ENCODE assay signal across 8 mouse cellular contexts in genomic region chr17:86802351-86802985, GRCm38 (mm10). TPM values are rescaled to one million over a fixed set of nuclear protein-coding genes. Genes with fewer than 3 reads are reported as not detected.
DNase-seq lines count a peak whose midpoint lies in the region; ATAC-seq lines count a peak whose summit lies in the region.
"Had no signal": no experiment of that assay in that cellular context is flagged by ENCODE, and none has a peak within 500 bp of the region (broad histone marks: within the 10 kb centered on the region; RNA-seq: fewer than 3 reads in every experiment).

No protein-coding gene starts in this region.

- WGBS in neural tube, embryonic 13.5 days = 75% methylated on average over 9 of the region's 9 CpGs
- WGBS in neural tube, embryonic 15.5 days = 73% methylated on average over 9 of the region's 9 CpGs

- H3K9ac ChIP-seq in neural tube, embryonic 13.5 days = no peak overlapping the region
- H3K9ac ChIP-seq in neural tube, embryonic 15.5 days (replicated peaks) = no peak overlapping the region
- H3K9ac ChIP-seq: embryonic facial prominence, embryonic 12.5 days had no signal

- no peak overlapping the region for H3K4me2 ChIP-seq in neural tube, embryonic 13.5 days
- H3K4me2 ChIP-seq in neural tube, embryonic 15.5 days = no peak overlapping the region
- H3K4me2 ChIP-seq: embryonic facial prominence, embryonic 12.5 days had no signal

- no peak overlapping the region for H3K4me3 ChIP-seq in neural tube, embryonic 13.5 days
- no peak overlapping the region for H3K4me3 ChIP-seq in neural tube, embryonic 15.5 days (replicated peaks)
- H3K4me3 ChIP-seq: embryonic facial prominence, embryonic 12.5 days had no signal

- H3K27ac ChIP-seq in neural tube, embryonic 13.5 days (replicated peaks) = peak overlapping the region; percentile 46; the same call in 1 of the 2 replicates
- H3K27ac ChIP-seq in neural tube, embryonic 15.5 days (replicated peaks) = no peak overlapping the region

- no peaks in the 10 kb centered on the region for H3K36me3 ChIP-seq in neural tube, embryonic 13.5 days
- no peaks in the 10 kb centered on the region for H3K36me3 ChIP-seq in neural tube, embryonic 15.5 days
- H3K36me3 ChIP-seq: embryonic facial prominence, embryonic 12.5 days had no signal

- H3K9me3 ChIP-seq in neural tube, embryonic 13.5 days = no peaks in the 10 kb centered on the region
- H3K9me3 ChIP-seq in neural tube, embryonic 15.5 days (replicated peaks) = no peaks in the 10 kb centered on the region
- H3K9me3 ChIP-seq: embryonic facial prominence, embryonic 12.5 days had no signal

- peaks cover 10% of the 10 kb centered on the region for H3K4me1 ChIP-seq in neural tube, embryonic 13.5 days (replicated peaks)
- peaks cover 14% of the 10 kb centered on the region; the same call in 1 of the 2 replicates for H3K4me1 ChIP-seq in neural tube, embryonic 15.5 days

- H3K27me3 ChIP-seq in neural tube, embryonic 13.5 days = no peaks in the 10 kb centered on the region
- no peaks in the 10 kb centered on the region for H3K27me3 ChIP-seq in neural tube, embryonic 15.5 days (replicated peaks)
- H3K27me3 ChIP-seq: embryonic facial prominence, embryonic 12.5 days had no signal

- DNase-seq in gastrocnemius, postnatal 25 days = peak; percentile 72
- peak; percentile 49 for DNase-seq in kidney, adult 9 months
- peak; percentile 51 for DNase-seq in skeletal muscle tissue, adult 2 months (ENCODE audit: low read depth, low spot score)
- DNase-seq in layer of hippocampus, postnatal 25 days (ENCODE audit: extremely low spot score in 1 of 2, low spot score in 1 of 2) = no peak
- DNase-seq in right cerebral cortex, postnatal 10 days (ENCODE audit: low spot score in 2 of 2) = no peak

- ATAC-seq in neural tube, embryonic 13.5 days (ENCODE audit: low read depth) = no peak
- ATAC-seq in neural tube, embryonic 15.5 days (ENCODE audit: low FRiP score) = no peak

RNA-seq across cellular contexts. Expression of gene Epas1, which starts 49.0 kb away (rescaled TPM):
- polyA plus RNA-seq in neural tube, embryonic 13.5 days (2015; fragmentation: Nextera tagmentation; extraction: Ambion mirVana) = 5.5 and 5.8 TPM in 2 replicates
- polyA plus RNA-seq in neural tube, embryonic 15.5 days (2015; fragmentation: Nextera tagmentation; extraction: Ambion mirVana) = 4.5 and 6.1 TPM in 2 replicates
- 100 to 1,000 TPM in 1 of 2 experiments, 10 to 100 TPM in 1; 91.3 to 110 TPM for total RNA-seq in gastrocnemius, postnatal 25 days (2021)
- total RNA-seq in layer of hippocampus, postnatal 25 days (2021) = 10 to 100 TPM; 75.1 to 99.4 TPM

Comparison
In these comparisons a context has a peak if more than half of its experiments do, and no peak if none do; other contexts are left out.
1. DNase-seq: peak in gastrocnemius, postnatal 25 days (single experiment), kidney, adult 9 months (single experiment) and skeletal muscle tissue, adult 2 months (single experiment); none in layer of hippocampus, postnatal 25 days (0 of 2) and right cerebral cortex, postnatal 10 days (0 of 2).